Mouse (Mus musculus) ovary, adult 18-20 months (tissue): ENCODE measurements around the gene Cyb5b.

Experiments
- DNase-seq: peaks from one replicate; pipeline ENCODE4 v3.0.0; 2022; ENCODE audit warnings: low spot score, mixed read lengths

Cyb5b gene

GRCm38 (mm10) chr8:107130028-107130427 is 20.4 kb upstream of the Cyb5b start:
- DNase-seq, result no peak

GRCm38 (mm10) chr8:107132581-107133491 is 17.6 kb upstream of the Cyb5b start:
- no peak for DNase-seq

DNA sequence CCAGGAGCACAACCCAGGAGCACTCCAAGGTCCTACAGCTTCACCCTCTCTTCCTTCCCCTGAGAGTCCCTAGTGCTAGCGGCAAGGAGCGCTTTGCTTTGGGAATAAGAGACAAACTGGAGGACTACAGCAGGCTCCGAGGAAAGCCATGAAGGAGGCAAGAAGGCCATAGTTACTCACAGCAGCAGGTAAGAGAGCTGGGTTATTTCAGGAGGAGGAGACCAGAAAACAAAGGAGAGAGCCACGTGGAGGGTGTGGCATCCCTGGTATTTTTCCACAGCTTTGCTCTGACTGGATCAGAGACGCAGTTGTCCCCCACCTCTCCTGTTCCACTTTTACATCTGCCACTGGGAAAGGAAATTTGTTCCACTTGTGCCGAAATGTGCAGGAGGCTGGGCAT is 16.6 kb upstream of the Cyb5b start:
- DNase-seq, result no peak

- no peak for DNase-seq
Observed at GRCm38 (mm10) chr8:107136003-107136612, 14.3 kb upstream of the Cyb5b start.

- DNase-seq, result no peak
Observed at GRCm38 (mm10) chr8:107137591-107137990, 12.8 kb upstream of the Cyb5b start.

DNA sequence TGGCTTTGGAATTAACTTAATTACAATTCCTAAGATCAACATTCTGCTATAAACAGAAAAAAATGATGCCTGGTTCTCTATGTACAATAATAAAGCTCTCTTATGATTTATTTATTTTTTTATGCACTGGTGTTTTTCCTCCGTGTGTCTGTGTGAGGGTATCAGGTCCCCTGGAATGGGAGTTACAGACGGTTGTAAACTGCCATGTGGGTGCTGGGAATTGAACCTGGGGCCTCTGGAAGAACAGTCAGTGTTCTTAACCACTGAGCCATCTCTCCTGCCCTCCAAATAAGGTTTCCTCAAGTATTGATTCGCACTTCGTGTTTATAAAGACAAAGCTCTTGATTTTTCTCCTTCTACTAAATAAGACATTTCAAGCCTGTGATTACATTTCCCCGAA is 12.1 kb upstream of the Cyb5b start:
- DNase-seq, result no peak

DNA sequence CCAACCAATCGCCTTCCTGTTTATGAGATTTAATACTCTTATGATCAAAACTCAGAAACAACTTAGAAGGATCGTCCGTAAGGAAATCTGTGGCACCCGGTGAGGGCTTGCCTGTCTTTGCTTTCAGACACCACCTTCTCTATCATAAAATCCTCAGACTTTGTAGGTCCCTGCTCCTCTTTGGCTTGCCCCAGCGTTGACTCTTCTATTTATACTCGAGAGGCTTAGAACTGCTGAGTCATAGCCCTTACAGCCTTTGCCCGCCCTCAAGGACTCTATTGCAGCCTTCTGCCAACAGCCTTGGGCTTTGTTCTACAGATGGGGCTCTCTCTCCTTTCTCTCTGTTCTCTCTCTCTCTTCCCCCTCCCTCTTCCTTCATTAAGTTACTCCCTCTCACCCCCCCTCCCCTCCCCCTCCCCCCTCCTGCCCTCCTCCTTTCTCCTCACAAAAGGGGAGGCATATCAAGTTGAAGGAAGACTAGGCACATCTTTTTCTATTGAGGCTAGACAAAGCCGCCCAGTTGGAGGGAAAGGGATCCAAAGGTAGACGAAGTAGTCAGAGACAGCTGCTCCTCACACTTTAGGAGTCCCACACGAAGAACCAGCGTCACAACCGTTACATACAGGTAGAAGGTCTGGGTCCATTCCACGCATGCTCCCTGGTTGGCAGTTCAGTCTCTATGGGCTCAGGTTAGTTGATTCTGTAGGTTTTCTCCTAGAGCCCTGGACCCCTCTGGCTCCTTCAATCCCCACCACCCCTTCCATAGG is 10.6 kb upstream of the Cyb5b start:
- DNase-seq, result peak; percentile 85

DNA sequence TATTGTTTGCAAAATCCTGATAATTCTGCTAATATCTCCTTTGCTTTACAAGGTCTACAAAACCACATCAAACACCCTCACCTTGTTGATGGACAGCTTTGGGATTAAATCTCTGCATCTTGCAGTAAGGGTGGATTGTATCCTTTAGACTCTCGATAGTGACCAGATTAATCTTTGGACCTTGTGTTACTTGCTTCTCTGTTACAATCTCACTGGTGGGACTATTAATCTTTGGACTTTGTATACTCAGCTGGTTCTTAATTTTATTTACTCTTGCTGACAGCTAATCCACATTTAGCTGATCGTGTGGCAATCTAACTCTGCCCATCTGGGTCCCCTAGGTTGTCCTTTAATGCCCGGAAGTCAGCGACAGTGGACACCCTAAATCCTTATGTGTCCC is 7.9 kb upstream of the Cyb5b start:
- DNase-seq, result no peak

- no peak for DNase-seq
Observed at GRCm38 (mm10) chr8:107143501-107143900, 6.9 kb upstream of the Cyb5b start.

GRCm38 (mm10) chr8:107146186-107146585 is 4.3 kb upstream of the Cyb5b start:
- DNase-seq, result no peak

DNA sequence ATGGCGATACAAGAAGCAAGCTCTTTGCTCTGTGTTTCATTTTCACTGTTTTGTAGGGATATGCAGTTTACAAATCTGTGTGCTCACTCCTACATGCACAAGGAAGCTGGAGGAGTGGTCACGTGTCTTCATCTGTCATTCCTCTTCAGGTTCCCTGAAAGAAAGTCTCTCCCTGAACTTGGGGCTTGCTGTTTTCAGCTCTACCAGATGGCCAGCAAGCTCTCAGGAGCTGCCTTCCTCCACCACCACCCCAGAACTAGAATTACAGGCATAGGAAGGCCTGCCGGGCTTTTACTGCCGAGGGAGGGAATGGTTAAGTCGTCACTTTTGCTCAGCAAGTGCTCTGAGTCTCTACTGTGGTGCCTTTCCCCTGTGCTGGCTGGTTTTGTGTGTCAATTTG is 1.6 kb upstream of the Cyb5b start:
- DNase-seq, result no peak

DNA sequence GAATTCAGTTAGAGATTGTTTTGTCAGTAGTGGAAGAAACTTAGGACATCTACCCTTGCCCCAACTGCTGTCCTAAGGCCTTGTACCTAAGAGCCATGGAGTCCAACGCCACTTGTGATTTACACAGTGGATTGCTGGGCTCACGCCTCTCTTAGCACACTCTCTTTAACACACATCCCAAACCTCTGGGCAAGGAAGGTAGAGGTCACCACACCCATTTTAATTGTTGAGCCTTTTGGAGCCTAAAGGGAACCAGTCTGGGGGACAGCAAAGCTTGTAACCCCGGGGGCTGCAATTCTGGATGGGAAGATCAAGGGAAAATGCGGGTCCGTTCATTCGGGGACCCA is 410 bp upstream of the Cyb5b start:
- no peak for DNase-seq

- no peak for DNase-seq
Observed at GRCm38 (mm10) chr8:107151212-107151920, 926 bp downstream of the Cyb5b start.

- DNase-seq, result no peak
Observed at GRCm38 (mm10) chr8:107153326-107154210, 3.1 kb downstream of the Cyb5b start.

DNA sequence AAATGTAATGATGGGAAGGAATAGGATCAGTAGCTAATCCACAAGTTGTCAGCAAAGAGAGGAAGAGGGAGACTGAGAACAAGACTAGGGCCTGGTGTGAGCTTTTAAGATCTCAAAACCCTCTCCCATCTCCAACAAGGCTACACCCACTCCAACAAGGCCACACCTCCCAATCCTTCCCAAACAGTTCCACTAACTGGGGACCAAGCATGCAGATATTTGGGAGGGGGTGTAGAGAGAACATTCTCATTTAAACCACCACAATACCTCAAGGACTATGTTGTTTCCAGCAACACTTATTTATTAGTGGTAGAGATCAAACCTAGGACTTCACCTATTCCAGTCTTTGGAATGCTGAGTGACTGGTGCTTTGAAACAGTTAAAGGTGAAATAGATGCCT is 6.4 kb downstream of the Cyb5b start:
- no peak for DNase-seq

GRCm38 (mm10) chr8:107157836-107158235 is 7.4 kb downstream of the Cyb5b start:
- DNase-seq, result peak; percentile 43

- DNase-seq, result no peak
Observed at GRCm38 (mm10) chr8:107158890-107159289, 8.4 kb downstream of the Cyb5b start.

GRCm38 (mm10) chr8:107164251-107164773 is 13.9 kb downstream of the Cyb5b start:
- DNase-seq, result no peak

- no peak for DNase-seq
Observed at GRCm38 (mm10) chr8:107165745-107166144, 15.3 kb downstream of the Cyb5b start.

GRCm38 (mm10) chr8:107167848-107168247 is 17.4 kb downstream of the Cyb5b start:
- DNase-seq, result no peak

- no peak for DNase-seq
Observed at GRCm38 (mm10) chr8:107172152-107172551, 21.7 kb downstream of the Cyb5b start.
